ENCODE assay signal across 8 mouse cellular contexts in genomic region chr1:72255854-72256175, GRCm38 (mm10). TPM values are rescaled to one million over a fixed set of nuclear protein-coding genes. Genes with fewer than 3 reads are reported as not detected.
DNase-seq lines count a peak whose midpoint lies in the region; ATAC-seq and TF ChIP-seq lines count a peak whose summit lies in the region.
"Had no signal": no experiment of that assay in that cellular context is flagged by ENCODE, and none has a peak within 500 bp of the region (broad histone marks: within the 10 kb centered on the region; RNA-seq: fewer than 3 reads in every experiment).

No protein-coding gene starts in this region.

- ATAC-seq in forebrain, embryonic 13.5 days: no peak
- no peak for ATAC-seq in limb, embryonic 14.5 days (ENCODE audit: low FRiP score, low read depth)

- H3K27ac ChIP-seq in layer of hippocampus, adult 2 months: peak overlapping the region; percentile 39; the same call in 1 of the 2 replicates
- peak overlapping the region; percentile 89 for H3K27ac ChIP-seq in forebrain, embryonic 13.5 days
- peak overlapping the region; percentile 76; the same call in 1 of the 2 replicates for H3K27ac ChIP-seq in limb, embryonic 14.5 days (replicated peaks; ENCODE audit: low read depth, low read length)
- H3K27ac ChIP-seq in small intestine, adult 2 months (ENCODE audit: insufficient read depth, low read depth, low read length): 0 out of 2 replicates have a peak overlapping the region, but pooled peaks have one; percentile 14

- H3K4me3 ChIP-seq in layer of hippocampus, adult 2 months: peak overlapping the region; percentile 47
- peak overlapping the region; percentile 46 for H3K4me3 ChIP-seq in forebrain, embryonic 13.5 days
- H3K4me3 ChIP-seq in limb, embryonic 14.5 days (replicated peaks; ENCODE audit: low read length): peak overlapping the region; percentile 41; the same call in 1 of the 2 replicates
- no peak overlapping the region for H3K4me3 ChIP-seq in small intestine, adult 2 months (ENCODE audit: low read depth, low read length)

- TF ChIP-seq POLR2A in limb, embryonic 14.5 days (IDR thresholded peaks at IDR 0.05; ENCODE audit: borderline replicate concordance, extremely low read depth, insufficient read depth, insufficient read length): no peak
- TF ChIP-seq POLR2A in small intestine, adult 2 months (IDR thresholded peaks at IDR 0.05; ENCODE audit: low read depth, low read length): no peak

- no peaks in the 10 kb centered on the region for H3K9me3 ChIP-seq in forebrain, embryonic 13.5 days (replicated peaks)
- H3K9me3 ChIP-seq in limb, embryonic 14.5 days (ENCODE audit: control insufficient read depth, low read length): no peaks in the 10 kb centered on the region

- peak overlapping the region; percentile 64 for H3K4me2 ChIP-seq in forebrain, embryonic 13.5 days
- peak overlapping the region; percentile 64 for H3K4me2 ChIP-seq in limb, embryonic 14.5 days (replicated peaks; ENCODE audit: low read depth, low read length, severe bottlenecking)

- peaks cover 20% of the 10 kb centered on the region for H3K4me1 ChIP-seq in forebrain, embryonic 13.5 days
- H3K4me1 ChIP-seq in limb, embryonic 14.5 days (ENCODE audit: control insufficient read depth, insufficient read depth, low read length): peaks cover 9% of the 10 kb centered on the region; the same call in 1 of the 2 replicates
- H3K4me1 ChIP-seq in small intestine, adult 2 months (ENCODE audit: control insufficient read depth, insufficient read depth, insufficient read length, low read length): peaks cover 3% of the 10 kb centered on the region

- no peak for TF ChIP-seq CTCF in layer of hippocampus, adult 2 months (conservative IDR thresholded peaks at IDR 0.05)
- no peak for TF ChIP-seq CTCF in small intestine, adult 2 months (IDR thresholded peaks at IDR 0.05; ENCODE audit: extremely low read depth, insufficient read length, insufficient replicate concordance, low read depth, low read length)

- no peaks in the 10 kb centered on the region for H3K36me3 ChIP-seq in forebrain, embryonic 13.5 days (ENCODE audit: poor library complexity, severe bottlenecking)
- H3K36me3 ChIP-seq in limb, embryonic 14.5 days (ENCODE audit: control insufficient read depth, insufficient read depth, low read length): 0 out of 2 replicates have a peak, but pooled peaks cover 5% of the 10 kb centered on the region
- H3K36me3 ChIP-seq in small intestine, adult 2 months (ENCODE audit: control insufficient read depth, insufficient read depth, low read length): no peaks in the 10 kb centered on the region

- H3K27me3 ChIP-seq in forebrain, embryonic 13.5 days: no peaks in the 10 kb centered on the region
- no peaks in the 10 kb centered on the region for H3K27me3 ChIP-seq in limb, embryonic 14.5 days (ENCODE audit: control insufficient read depth, insufficient read depth, low read length)
- H3K27me3 ChIP-seq in small intestine, adult 2 months (ENCODE audit: control insufficient read depth, insufficient read depth, low read length): no peaks in the 10 kb centered on the region

- DNase-seq in layer of hippocampus, adult 2 months (ENCODE audit: low spot score in 2 of 2): no peak
- no peak for DNase-seq in layer of hippocampus, adult 18-20 months (ENCODE audit: low spot score in 2 of 2)
- peak; percentile 23 for DNase-seq in limb, embryonic 14.5 days (ENCODE audit: low spot score)
- no peak for DNase-seq in thymus, adult 18-20 months
- no peak for DNase-seq in right cerebral cortex, postnatal 14 days
- DNase-seq: cerebellum, adult 11-12 months had no signal

- H3K9ac ChIP-seq in forebrain, embryonic 13.5 days: 0 out of 2 replicates have a peak overlapping the region, but pooled peaks have one; percentile 71
- H3K9ac ChIP-seq in limb, embryonic 14.5 days (ENCODE audit: low read depth, low read length, severe bottlenecking): no peak overlapping the region

- WGBS in forebrain, embryonic 13.5 days: 22% methylated on average over 11 of the region's 11 CpGs
- WGBS in limb, embryonic 14.5 days: 30% methylated on average over 11 of the region's 11 CpGs
- 48% methylated on average over 11 of the region's 11 CpGs for WGBS in small intestine, adult 2 months

RNA-seq across cellular contexts. Expression of gene Pecr, which starts 28.3 kb away (rescaled TPM):
- 1 to 10 TPM; 5.4 to 6.7 TPM for total RNA-seq in layer of hippocampus, adult 2 months (2021)
- 1 to 10 TPM; 5.6 to 6.3 TPM for total RNA-seq in layer of hippocampus, adult 18-20 months (2021)
- polyA plus RNA-seq in forebrain, embryonic 13.5 days (2015; fragmentation: Nextera tagmentation; extraction: Ambion mirVana): 12.6 and 13.4 TPM in 2 replicates
- 20.1 and 20.5 TPM in 2 replicates for polyA plus RNA-seq in limb, embryonic 14.5 days (2012; rRNA removed)
- polyA plus RNA-seq in limb, embryonic 14.5 days (2014; fragmentation: Nextera tagmentation; extraction: Ambion mirVana): 29.5 and 31.2 TPM in 2 replicates
- polyA plus RNA-seq in small intestine, adult 2 months (2012; rRNA removed): 2.9 and 3.1 TPM in 2 replicates

RNA-seq across cellular contexts. Expression of gene Tmem169, which starts 28.4 kb away (rescaled TPM):
- 10 to 100 TPM; 13.6 to 17.1 TPM for total RNA-seq in layer of hippocampus, adult 2 months (2021)
- 10 to 100 TPM; 12.9 to 14.5 TPM for total RNA-seq in layer of hippocampus, adult 18-20 months (2021)
- 25.8 and 28.1 TPM in 2 replicates for polyA plus RNA-seq in forebrain, embryonic 13.5 days (2015; fragmentation: Nextera tagmentation; extraction: Ambion mirVana)
- polyA plus RNA-seq in limb, embryonic 14.5 days (2012; rRNA removed): 3.8 and 4.0 TPM in 2 replicates
- 3.0 and 4.6 TPM in 2 replicates for polyA plus RNA-seq in limb, embryonic 14.5 days (2014; fragmentation: Nextera tagmentation; extraction: Ambion mirVana)
- polyA plus RNA-seq in small intestine, adult 2 months (2012; rRNA removed): 0.04 TPM in 1 of 2 replicates, not detected in the other

RNA-seq across cellular contexts. Expression of gene Mreg, which starts 43.7 kb away (rescaled TPM):
- 1 to 10 TPM; 3.1 to 3.6 TPM for total RNA-seq in layer of hippocampus, adult 2 months (2021)
- 1 to 10 TPM; 4.7 TPM for total RNA-seq in layer of hippocampus, adult 18-20 months (2021)
- 1.3 and 1.5 TPM in 2 replicates for polyA plus RNA-seq in forebrain, embryonic 13.5 days (2015; fragmentation: Nextera tagmentation; extraction: Ambion mirVana)
- polyA plus RNA-seq in limb, embryonic 14.5 days (2012; rRNA removed): 1.1 and 1.5 TPM in 2 replicates
- 3.4 and 4.6 TPM in 2 replicates for polyA plus RNA-seq in limb, embryonic 14.5 days (2014; fragmentation: Nextera tagmentation; extraction: Ambion mirVana)
- polyA plus RNA-seq in small intestine, adult 2 months (2012; rRNA removed): 0.94 and 11.0 TPM in 2 replicates

RNA-seq across cellular contexts. Expression of gene Xrcc5, which starts 51.4 kb away (rescaled TPM):
- 10 to 100 TPM; 14.2 to 14.8 TPM for total RNA-seq in layer of hippocampus, adult 2 months (2021)
- total RNA-seq in layer of hippocampus, adult 18-20 months (2021): 10 to 100 TPM; 15.3 to 17.5 TPM
- 38.5 and 40.0 TPM in 2 replicates for polyA plus RNA-seq in forebrain, embryonic 13.5 days (2015; fragmentation: Nextera tagmentation; extraction: Ambion mirVana)
- 16.1 and 22.6 TPM in 2 replicates for polyA plus RNA-seq in limb, embryonic 14.5 days (2012; rRNA removed)
- polyA plus RNA-seq in limb, embryonic 14.5 days (2014; fragmentation: Nextera tagmentation; extraction: Ambion mirVana): 41.8 and 43.2 TPM in 2 replicates
- polyA plus RNA-seq in small intestine, adult 2 months (2012; rRNA removed): 0.23 and 0.57 TPM in 2 replicates

Comparison
In these comparisons a context has a peak if more than half of its experiments do, and no peak if none do; other contexts are left out.
1. H3K27ac ChIP-seq: peak in every context shown above with its lines; median percentile 89 in forebrain, embryonic 13.5 days; 76 in limb, embryonic 14.5 days; 39 in layer of hippocampus, adult 2 months; 14 in small intestine, adult 2 months.